Mouse (Mus musculus) embryonic facial prominence, embryonic 15.5 days (tissue): ENCODE results near the gene Cyb5r3. TPM values are rescaled to one million over a fixed set of nuclear protein-coding genes. Genes with fewer than 3 reads are reported as not detected.
A peak's percentile ranks its signal among the peaks of the same experiment; 100 is the strongest.
"Not testable (repeated sequence)": the region's sequence is repeated elsewhere in the genome, so short reads cannot be mapped to it uniquely, and the experiment has no call there.

Experiments
- ATAC-seq: fragments of 200-750 bp; cut with Nextera tagmentation; 2 replicates; pipeline ENCODE4 v1.8.0; 2017; ENCODE audit warnings: low read depth, moderate TSS enrichment; ENCODE audit not compliant: insufficient number of reproducible peaks, low FRiP score, low TSS enrichment
- H3K27ac ChIP-seq: fragments of 300-500 bp; sonication (generic); replicated peaks from 2 replicates; pipeline ENCODE4 v1.5.1; 2015; ENCODE audit warnings: mild to moderate bottlenecking, inconsistent platforms
- H3K27me3 ChIP-seq: fragments of 300-500 bp; sonication (generic); 2 replicates; pipeline ENCODE4 v1.6.1; 2015; ENCODE audit warnings: inconsistent platforms
- H3K36me3 ChIP-seq: fragments of 300-500 bp; sonication (generic); 2 replicates; pipeline ENCODE4 v1.6.1; 2015; ENCODE audit warnings: mild to moderate bottlenecking, inconsistent platforms
- H3K4me1 ChIP-seq: fragments of 300-500 bp; sonication (generic); 2 replicates; pipeline ENCODE4 v1.6.1; 2015; ENCODE audit warnings: inconsistent platforms
- H3K4me2 ChIP-seq: fragments of 300-500 bp; sonication (generic); replicated peaks from 2 replicates; pipeline ENCODE4 v1.6.1; 2015; ENCODE audit warnings: mild to moderate bottlenecking, inconsistent platforms
- H3K4me3 ChIP-seq: fragments of 300-500 bp; sonication (generic); replicated peaks from 2 replicates; pipeline ENCODE4 v1.5.1; 2015; ENCODE audit warnings: mild to moderate bottlenecking, inconsistent platforms
- H3K9ac ChIP-seq: fragments of 300-500 bp; sonication (generic); 2 replicates; pipeline ENCODE4 v1.6.1; 2015; ENCODE audit warnings: inconsistent platforms
- H3K9me3 ChIP-seq: fragments of 300-500 bp; sonication (generic); replicated peaks from 2 replicates; pipeline ENCODE4 v1.6.1; 2016; ENCODE audit warnings: inconsistent platforms
- WGBS: fragments of 180-500 bp; shearing (Covaris S2); methylation state at CpG from one replicate; pipeline ENCODE4 v1.1.7; 2015; 5-methylcytosine and 5-hydroxymethylcytosine counted together
- polyA plus RNA-seq: library from polyadenylated mRNA; unstranded; fragments of >200 nt; fragmentation: Nextera tagmentation; extraction: Ambion mirVana; gene quantifications from 2 replicates; pipeline ENCODE4 v1.2.1, GENCODE M21; 2015

The Cyb5r3 gene
- polyA plus RNA-seq, 1 experiment from 2014 or later: 185 TPM

DNA sequence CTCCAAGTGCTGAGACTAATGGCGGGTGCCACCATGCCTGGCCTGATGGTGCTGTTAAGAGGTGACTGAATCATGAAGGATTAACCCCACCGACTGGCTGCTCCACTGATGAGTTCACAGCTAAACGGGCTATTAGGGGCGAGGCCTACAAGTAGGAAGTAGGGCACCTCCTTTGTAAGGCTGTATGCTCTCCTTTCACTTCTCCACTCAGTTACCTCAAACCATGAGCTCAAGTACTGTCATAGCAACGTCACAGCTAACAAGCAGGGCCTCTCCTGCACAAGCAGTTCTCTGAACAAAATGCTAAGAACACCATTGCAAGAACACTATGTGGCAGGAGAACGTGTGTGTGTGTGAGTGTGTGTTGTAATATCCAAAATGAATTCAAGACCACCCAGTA, 26.9 kb downstream of the Cyb5r3 start:
- H3K9ac ChIP-seq: no peak overlapping the region
- H3K9me3 ChIP-seq: no peaks in the 10 kb centered on the region
- no peaks in the 10 kb centered on the region for H3K27me3 ChIP-seq
- no peak for ATAC-seq
- no peak overlapping the region for H3K4me2 ChIP-seq
- H3K4me3 ChIP-seq: no peak overlapping the region
- H3K4me1 ChIP-seq: peaks cover 40% of the 10 kb centered on the region
- H3K27ac ChIP-seq: no peak overlapping the region
- 82% methylated on average over 6 of the region's 6 CpGs for WGBS
- peaks cover 19% of the 10 kb centered on the region for H3K36me3 ChIP-seq

DNA sequence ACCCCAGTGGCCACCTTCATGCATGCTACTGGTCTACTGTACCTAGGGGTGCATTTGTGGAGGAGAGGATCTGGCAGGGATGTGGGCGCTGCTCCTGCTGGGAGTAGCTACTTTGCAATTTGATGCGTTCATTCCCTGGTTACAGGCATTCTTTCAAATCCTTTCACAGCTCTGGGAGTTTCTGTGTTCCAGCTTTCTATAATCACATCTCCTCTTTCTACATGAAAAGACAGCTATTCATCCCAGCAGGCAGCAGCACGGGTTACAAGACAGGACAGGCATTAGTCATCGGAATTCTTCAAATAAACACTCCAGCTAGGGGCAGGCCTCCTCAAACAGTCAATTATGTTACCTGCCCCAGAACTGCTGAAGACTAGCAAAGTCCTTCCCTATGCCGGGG, 29.5 kb downstream of the Cyb5r3 start:
- ATAC-seq: no peak
- WGBS: 45% methylated on average over 5 of the region's 5 CpGs
- no peak overlapping the region for H3K4me3 ChIP-seq
- peak overlapping the region; percentile 76 for H3K27ac ChIP-seq
- peaks cover 31% of the 10 kb centered on the region for H3K4me1 ChIP-seq
- H3K36me3 ChIP-seq: peaks cover 28% of the 10 kb centered on the region
- no peaks in the 10 kb centered on the region for H3K9me3 ChIP-seq
- H3K9ac ChIP-seq: no peak overlapping the region
- H3K4me2 ChIP-seq: no peak overlapping the region
- no peaks in the 10 kb centered on the region for H3K27me3 ChIP-seq

DNA sequence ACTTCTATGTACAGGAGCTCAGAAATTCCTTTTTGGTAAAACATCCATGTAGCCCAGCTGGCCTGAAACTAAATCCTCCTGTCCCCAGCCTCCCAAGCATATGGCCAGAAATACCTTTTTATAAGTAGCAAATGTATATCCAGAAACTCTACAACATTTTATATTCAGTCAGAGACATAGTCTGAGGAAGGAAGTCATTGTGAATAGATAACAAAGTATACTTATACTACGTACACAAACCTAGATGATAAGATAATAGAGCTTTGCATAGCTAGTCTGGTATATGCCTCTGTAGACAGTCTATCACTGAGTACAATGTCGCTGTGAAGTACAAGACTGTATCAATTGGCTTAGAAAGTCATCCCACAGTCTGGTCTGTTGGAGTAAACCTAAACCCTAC, 36.7 kb downstream of the Cyb5r3 start:
- Histone ChIP-seq H3K9me3 (no peaks in the 10 kb centered on the region), H3K4me3 (no peak overlapping the region), H3K36me3 (peaks cover 80% of the 10 kb centered on the region), H3K27me3 (no peaks in the 10 kb centered on the region), H3K27ac (no peak overlapping the region), H3K9ac (no peak overlapping the region), H3K4me1 (no peaks in the 10 kb centered on the region), H3K4me2 (no peak overlapping the region)
- ATAC-seq: no peak
- 91% methylated on average over 2 of the region's 2 CpGs for WGBS

DNA sequence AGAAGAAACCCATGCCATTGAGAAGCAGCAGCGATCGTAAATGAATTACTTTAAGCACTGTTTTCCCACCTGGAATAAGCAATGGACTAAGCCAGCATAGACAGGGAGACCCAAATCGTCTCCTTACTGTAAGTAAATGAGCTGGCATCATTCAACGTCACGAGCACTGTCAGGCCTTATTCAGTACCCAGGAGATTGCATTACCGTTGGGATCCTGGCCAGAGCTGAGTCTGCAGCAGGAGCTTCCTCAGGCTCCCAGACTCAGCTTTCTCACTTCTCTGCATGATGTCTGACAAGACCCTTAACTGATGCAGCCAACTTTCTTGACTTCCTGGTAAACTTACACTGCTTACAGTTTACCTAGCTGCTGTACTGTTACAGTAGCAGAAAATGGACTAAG, 37.7 kb downstream of the Cyb5r3 start:
- H3K36me3 ChIP-seq: peaks cover 90% of the 10 kb centered on the region
- H3K27ac ChIP-seq: no peak overlapping the region
- WGBS: 83% methylated on average over 6 of the region's 6 CpGs
- H3K9me3 ChIP-seq: no peaks in the 10 kb centered on the region
- ATAC-seq: no peak
- H3K4me1 ChIP-seq: no peaks in the 10 kb centered on the region
- H3K4me3 ChIP-seq: no peak overlapping the region
- no peak overlapping the region for H3K4me2 ChIP-seq
- no peak overlapping the region for H3K9ac ChIP-seq
- H3K27me3 ChIP-seq: no peaks in the 10 kb centered on the region

DNA sequence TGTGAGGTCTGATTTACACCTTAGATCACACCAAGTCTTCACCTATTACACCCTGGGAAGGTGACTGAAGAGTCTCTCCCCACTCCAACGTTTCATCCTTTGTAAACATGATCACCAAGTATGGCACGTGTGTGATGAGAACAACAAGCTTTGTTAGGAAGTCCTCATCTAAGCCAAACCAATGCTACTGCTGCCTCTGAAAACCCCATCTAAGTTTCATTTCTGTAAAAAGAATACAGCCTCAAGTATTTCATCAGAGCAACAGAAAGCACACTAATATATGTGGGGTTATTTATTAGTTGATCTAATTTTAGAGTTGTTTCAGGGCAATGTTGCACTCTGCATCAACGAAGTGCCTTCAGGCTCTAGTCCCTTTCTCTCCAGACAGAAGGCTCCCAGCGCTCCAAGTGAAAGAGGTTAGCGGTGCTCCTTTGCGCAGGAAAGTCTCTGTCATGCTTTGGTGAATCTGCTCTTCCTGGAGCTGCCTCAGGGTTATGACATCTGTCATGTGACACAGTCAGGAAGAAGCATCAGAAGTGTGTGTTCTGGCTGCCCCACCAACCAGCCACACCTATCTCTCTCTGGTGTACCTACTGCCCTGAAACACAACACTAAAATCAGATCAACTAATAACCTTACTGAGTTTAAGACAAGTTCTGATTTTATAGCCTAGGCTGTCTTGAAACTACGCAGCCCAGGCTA, 42.7 kb downstream of the Cyb5r3 start:
- Histone ChIP-seq H3K27ac (no peak overlapping the region), H3K9me3 (no peaks in the 10 kb centered on the region), H3K36me3 (peaks cover 92% of the 10 kb centered on the region), H3K9ac (no peak overlapping the region), H3K4me3 (no peak overlapping the region), H3K4me2 (no peak overlapping the region), H3K27me3 (no peaks in the 10 kb centered on the region), H3K4me1 (no peaks in the 10 kb centered on the region)
- no peak for ATAC-seq
- 92% methylated on average over 7 of the region's 7 CpGs for WGBS

DNA sequence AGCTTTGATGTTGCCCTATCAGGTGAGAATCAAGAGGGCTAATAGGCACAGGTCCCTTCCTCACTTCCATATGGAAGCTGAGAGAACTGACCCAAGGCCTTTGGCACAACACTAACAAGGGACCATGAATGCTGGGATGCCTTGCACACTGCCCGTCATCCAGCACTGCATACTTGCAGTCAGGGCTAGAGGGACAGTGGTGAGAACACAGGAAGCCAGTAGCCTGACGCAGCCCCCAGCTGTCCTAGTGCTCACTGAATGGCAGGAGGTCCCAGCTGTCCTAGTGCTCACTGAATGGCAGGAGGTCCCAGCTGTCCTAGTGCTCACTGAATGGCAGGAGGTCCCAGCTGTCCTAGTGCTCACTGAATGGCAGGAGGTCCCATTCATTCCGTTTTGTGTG, 45.4 kb downstream of the Cyb5r3 start:
- H3K9ac ChIP-seq, H3K4me1 ChIP-seq, H3K27me3 ChIP-seq, H3K9me3 ChIP-seq, H3K4me2 ChIP-seq, H3K27ac ChIP-seq, H3K4me3 ChIP-seq: not testable (repeated sequence)
- peak; percentile 44; the same call in 1 of the 2 replicates for ATAC-seq
- WGBS: 86% methylated on average over 3 of the region's 3 CpGs
- peaks cover 66% of the 10 kb centered on the region for H3K36me3 ChIP-seq

DNA sequence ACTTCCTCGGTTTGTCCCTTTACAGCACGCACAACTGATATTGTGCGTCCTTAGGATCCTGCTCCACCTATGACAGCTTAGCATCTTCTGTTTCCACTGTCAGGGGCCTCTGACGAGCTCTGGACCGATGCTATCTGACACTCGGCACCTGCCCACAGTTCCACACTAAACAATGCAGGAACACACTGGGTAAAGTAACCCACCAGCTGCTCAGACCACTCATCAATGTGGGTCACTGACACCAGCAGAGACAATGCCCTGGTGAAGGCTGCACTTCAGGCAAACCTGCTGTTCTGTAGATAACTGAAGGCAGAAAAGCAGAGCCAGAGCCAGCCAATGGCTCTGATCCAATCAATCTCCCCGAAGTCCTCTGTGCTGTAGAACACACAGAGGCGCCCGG, 45.8 kb downstream of the Cyb5r3 start:
- Histone ChIP-seq H3K27me3 (no peaks in the 10 kb centered on the region), H3K9me3 (no peaks in the 10 kb centered on the region), H3K27ac (no peak overlapping the region; the same call in 1 of the 2 replicates), H3K9ac (no peak overlapping the region), H3K4me2 (no peak overlapping the region), H3K36me3 (peaks cover 61% of the 10 kb centered on the region), H3K4me3 (no peak overlapping the region), H3K4me1 (peaks cover 3% of the 10 kb centered on the region)
- no peak for ATAC-seq
- WGBS: 88% methylated on average over 9 of the region's 9 CpGs

DNA sequence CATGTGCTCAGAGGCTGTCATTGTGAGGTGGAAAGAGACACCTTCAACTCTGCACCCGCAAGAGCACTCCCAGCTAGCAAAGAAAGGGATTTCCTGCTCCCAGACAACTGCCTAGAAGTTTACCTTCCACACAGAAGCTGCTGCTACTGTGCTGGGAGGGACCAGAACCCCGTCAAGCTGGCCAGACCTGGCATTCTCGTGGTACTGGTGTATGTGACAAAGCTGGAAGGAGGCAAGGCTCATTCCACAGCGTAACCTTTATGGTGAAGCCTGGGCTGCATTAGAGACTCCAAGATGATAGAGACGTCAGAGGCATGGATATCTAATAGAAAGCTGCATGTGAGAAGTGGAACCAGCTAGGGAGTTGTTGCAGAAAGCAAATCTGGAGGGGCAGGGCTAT, 47.8 kb downstream of the Cyb5r3 start:
- Histone ChIP-seq H3K27ac (0 out of 2 replicates have a peak overlapping the region, but pooled peaks have one; percentile 0), H3K4me2 (no peak overlapping the region), H3K9ac (no peak overlapping the region), H3K9me3 (no peaks in the 10 kb centered on the region), H3K4me1 (peaks cover 10% of the 10 kb centered on the region), H3K27me3 (no peaks in the 10 kb centered on the region), H3K36me3 (peaks cover 42% of the 10 kb centered on the region), H3K4me3 (no peak overlapping the region)
- ATAC-seq: no peak
- 57% methylated on average over 5 of the region's 5 CpGs for WGBS

DNA sequence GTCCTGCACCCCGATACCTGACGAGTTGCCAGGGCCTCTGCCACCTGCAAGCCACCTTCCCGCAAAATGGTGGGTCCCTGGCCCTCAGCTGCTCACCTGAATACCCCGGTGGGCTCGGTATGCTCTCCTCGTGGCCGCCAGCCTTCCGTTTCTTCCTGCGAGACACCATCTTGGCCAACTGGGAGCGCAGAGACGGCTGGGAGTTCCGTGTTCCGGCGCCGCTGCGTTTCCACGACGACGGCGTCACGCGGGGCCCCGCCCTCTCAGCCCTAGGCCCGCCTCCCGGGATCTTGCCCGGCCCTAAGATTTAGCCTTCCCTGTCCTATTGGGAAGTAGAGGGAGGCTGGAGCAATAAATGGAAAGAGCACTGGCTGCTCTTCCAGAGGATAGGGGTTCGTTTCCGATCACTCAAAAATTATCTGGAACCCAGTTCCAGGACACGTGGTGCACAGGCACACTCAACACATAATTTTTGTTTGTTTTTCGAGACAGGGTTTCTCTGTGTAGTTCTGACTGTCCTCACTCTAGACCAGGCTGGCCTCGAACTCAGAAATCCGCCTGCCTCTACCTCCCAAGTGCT, 49.7 kb downstream of the Cyb5r3 start, which contains the start of gene Rrp7a:
TSS of gene Rrp7a (minus strand) at position 236 of the 580 bp plus-strand sequence.
- peak within 1 kb of the TSS; percentile 93 for H3K4me3 ChIP-seq
- H3K27ac ChIP-seq: peak within 1 kb of the TSS; percentile 91
- H3K36me3 ChIP-seq: peaks cover 40% of the 10 kb centered on the region
- 8% methylated on average over 32 of the region's 32 CpGs for WGBS
- H3K4me2 ChIP-seq: peak within 1 kb of the TSS; percentile 64
- peak; percentile 86 for ATAC-seq
- H3K27me3 ChIP-seq: no peaks in the 10 kb centered on the region
- H3K9ac ChIP-seq: peak within 1 kb of the TSS; percentile 65
- no peaks in the 10 kb centered on the region for H3K9me3 ChIP-seq
- H3K4me1 ChIP-seq: peaks cover 13% of the 10 kb centered on the region

DNA sequence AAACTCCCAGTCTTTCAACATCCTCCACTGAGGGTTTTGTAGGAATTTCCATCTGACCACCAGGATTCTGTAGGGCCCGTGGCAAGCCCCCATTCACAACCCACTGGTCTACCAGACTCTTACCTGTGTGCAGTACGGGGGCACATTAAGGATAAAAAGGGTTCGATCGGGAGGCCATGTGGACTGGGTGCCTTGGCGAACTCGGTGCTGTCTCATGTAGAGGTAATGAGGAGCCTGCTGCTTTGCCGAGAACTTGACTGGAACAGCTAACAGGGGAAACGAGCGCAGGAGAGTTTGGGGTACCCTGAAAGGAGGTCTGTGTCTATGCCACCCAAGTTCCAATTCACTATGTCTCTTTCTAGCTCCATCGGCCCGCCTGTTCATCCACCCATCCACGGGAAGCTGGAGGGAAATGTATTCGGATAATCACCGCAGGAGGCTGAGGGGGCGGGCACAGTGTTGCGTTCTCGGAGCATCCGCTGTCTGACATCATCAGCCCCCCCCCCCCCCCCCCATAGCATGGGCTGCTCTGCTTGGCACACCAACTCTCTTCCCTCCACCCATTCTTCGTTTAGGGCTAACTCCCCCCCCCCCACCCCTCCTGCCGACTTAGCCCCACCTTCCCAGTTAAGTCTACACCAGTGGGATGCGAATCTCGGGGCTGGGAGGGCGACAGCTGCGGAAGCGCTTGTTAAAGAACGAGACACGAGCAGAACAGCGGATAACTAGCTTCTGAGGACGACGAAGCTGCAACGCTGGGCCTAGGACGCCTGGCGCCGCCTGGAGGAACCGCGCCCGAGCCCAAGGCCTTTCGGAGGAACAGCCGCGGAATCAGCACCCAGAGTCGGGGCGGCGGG, 50.5 kb downstream of the Cyb5r3 start:
- no peaks in the 10 kb centered on the region for H3K9me3 ChIP-seq
- peak overlapping the region; percentile 65 for H3K9ac ChIP-seq
- peak overlapping the region; percentile 64 for H3K4me2 ChIP-seq
- H3K4me3 ChIP-seq: peak overlapping the region; percentile 93
- peak; percentile 29 for ATAC-seq
- H3K36me3 ChIP-seq: peaks cover 41% of the 10 kb centered on the region
- H3K27ac ChIP-seq: peak overlapping the region; percentile 91
- WGBS: 1% methylated on average over 43 of the region's 43 CpGs
- H3K27me3 ChIP-seq: no peaks in the 10 kb centered on the region
- H3K4me1 ChIP-seq: peaks cover 13% of the 10 kb centered on the region

DNA sequence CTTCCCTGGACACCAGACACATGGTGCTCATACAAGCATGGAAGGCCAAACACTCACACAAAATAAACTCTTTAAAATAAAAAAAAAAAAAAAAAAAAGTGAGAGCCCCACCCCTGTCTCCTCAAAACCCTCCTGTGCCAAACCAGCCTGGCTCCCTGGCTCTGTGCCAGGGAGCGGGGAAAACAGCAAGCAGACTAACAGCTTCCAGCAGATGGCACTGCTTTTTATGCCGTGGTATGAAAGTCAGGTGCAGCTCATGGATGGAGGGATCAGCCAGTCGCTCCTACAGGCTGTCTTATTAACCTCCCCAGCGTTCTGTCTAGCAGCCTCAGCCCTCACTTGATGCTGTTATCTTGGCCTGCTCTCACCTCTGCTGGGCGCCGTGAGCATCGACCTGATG, 54.0 kb downstream of the Cyb5r3 start:
- Histone ChIP-seq H3K9me3 (no peaks in the 10 kb centered on the region), H3K36me3 (peaks cover 50% of the 10 kb centered on the region), H3K9ac (no peak overlapping the region), H3K27me3 (no peaks in the 10 kb centered on the region), H3K4me1 (peaks cover 13% of the 10 kb centered on the region), H3K27ac (no peak overlapping the region), H3K4me3 (no peak overlapping the region), H3K4me2 (no peak overlapping the region)
- 55% methylated on average over 7 of the region's 7 CpGs for WGBS
- no peak for ATAC-seq
